Mouse (Mus musculus) layer of hippocampus, adult 9-11 months (tissue): ENCODE measurements at regions not wholly inside any gene's neighbourhood (a gene's known extent, or its start where the extent isn't known, plus 50 kb on each side); places are given as distances from the start of the nearest gene placed in this dataset.
"Not testable (repeated sequence)": the region's sequence is repeated elsewhere in the genome, so short reads cannot be mapped to it uniquely, and the experiment has no call there.

Experiments used
- DNase-seq: peaks from one replicate; pipeline ENCODE4 v3.0.0; 2022

- no peak for DNase-seq
These were observed 300.1 kb downstream of the Vrk1 start for GRCm38 (mm10) chr12:106310171-106310570.

- DNase-seq, result no peak
These were observed 300.7 kb downstream of the Vrk1 start for GRCm38 (mm10) chr12:106310585-106311319.

GRCm38 (mm10) chr12:106311320-106311825, 301.3 kb downstream of the Vrk1 start:
- no peak for DNase-seq

- DNase-seq, result no peak
These were observed 302.0 kb downstream of the Vrk1 start for GRCm38 (mm10) chr12:106311831-106312600.

- DNase-seq, result peak; percentile 26
These were observed 307.7 kb downstream of the Vrk1 start for GRCm38 (mm10) chr12:106317738-106318137.

GRCm38 (mm10) chr12:106321511-106321910, 311.5 kb downstream of the Vrk1 start:
- DNase-seq, result no peak

- no peak for DNase-seq
These were observed 316.6 kb downstream of the Vrk1 start for GRCm38 (mm10) chr12:106326611-106327010.

- no peak for DNase-seq
These were observed 317.3 kb downstream of the Vrk1 start for GRCm38 (mm10) chr12:106327351-106327750.

GRCm38 (mm10) chr12:106357867-106358266, 347.8 kb downstream of the Vrk1 start:
- no peak for DNase-seq

- not testable (repeated sequence) for DNase-seq
These were observed 351.6 kb downstream of the Vrk1 start for GRCm38 (mm10) chr12:106361646-106362045.

- DNase-seq, result no peak
These were observed 364.9 kb downstream of the Vrk1 start for GRCm38 (mm10) chr12:106374840-106375375.

GRCm38 (mm10) chr12:106375886-106376285, 365.9 kb downstream of the Vrk1 start:
- DNase-seq, result no peak

- DNase-seq, result no peak
These were observed 366.8 kb downstream of the Vrk1 start for GRCm38 (mm10) chr12:106376783-106377182.

- DNase-seq, result no peak
These were observed 367.3 kb downstream of the Vrk1 start for GRCm38 (mm10) chr12:106377281-106377680.

- no peak for DNase-seq
These were observed 367.7 kb downstream of the Vrk1 start for GRCm38 (mm10) chr12:106377761-106378160.

- DNase-seq, result no peak
These were observed 368.5 kb downstream of the Vrk1 start for GRCm38 (mm10) chr12:106378303-106379075.

GRCm38 (mm10) chr12:106379151-106379594, 369.1 kb downstream of the Vrk1 start:
- DNase-seq, result no peak

GRCm38 (mm10) chr12:106379779-106380178, 369.8 kb downstream of the Vrk1 start:
- no peak for DNase-seq

GRCm38 (mm10) chr12:106381821-106382220, 371.8 kb downstream of the Vrk1 start:
- DNase-seq, result no peak

GRCm38 (mm10) chr12:106389214-106389613, 379.2 kb downstream of the Vrk1 start:
- no peak for DNase-seq

GRCm38 (mm10) chr12:106392316-106392715, 382.3 kb downstream of the Vrk1 start:
- DNase-seq, result no peak

GRCm38 (mm10) chr12:106399085-106399484, 389.1 kb downstream of the Vrk1 start:
- peak; percentile 68 for DNase-seq

GRCm38 (mm10) chr12:106411075-106411474, 401.0 kb downstream of the Vrk1 start:
- DNase-seq, result no peak
